Mouse (Mus musculus) MEL (cell line): ENCODE measurements around the gene Tlk1. TPM values are rescaled to one million over a fixed set of nuclear protein-coding genes. Genes with fewer than 3 reads are reported as not detected.

ENCODE experiments used
- DNase-seq: peaks from one replicate; pipeline ENCODE4 v3.0.0; 2011; ENCODE audit warnings: low read depth, low spot score
- H3K27ac ChIP-seq: 2 replicates; pipeline ENCODE4 v1.5.1; 2012; ENCODE audit warnings: low read depth, mild to moderate bottlenecking, control low read depth, low read length, moderate library complexity; ENCODE audit not compliant: control insufficient read depth
- H3K27me3 ChIP-seq, 2 experiments: fragments of 150-350 bp in 1 of 2; sonication (generic) in 1 of 2; 2 replicates each; pipeline ENCODE4 v1.6.1; 2012; ENCODE audit warnings: low read length in 2 of 2, mild to moderate bottlenecking in 2 of 2, improper control_type of control experiment in 1 of 2, moderate library complexity in 1 of 2; ENCODE audit not compliant: insufficient read depth in 2 of 2, control insufficient read depth in 1 of 2
- H3K36me3 ChIP-seq, 2 experiments: 2 replicates each; pipeline ENCODE4 v1.6.1; 2012 to 2014; ENCODE audit warnings: low read length in 2 of 2, improper control_type of control experiment in 1 of 2, inconsistent platforms in 1 of 2, mild to moderate bottlenecking in 1 of 2; ENCODE audit not compliant: insufficient read depth in 2 of 2, control insufficient read depth in 1 of 2
- H3K4me1 ChIP-seq, 2 experiments: fragments of 150-350 bp in 1 of 2; sonication (generic) in 1 of 2; 2 replicates each; pipeline ENCODE4 v1.6.1; 2012; ENCODE audit warnings: low read length in 2 of 2, improper control_type of control experiment in 1 of 2, mild to moderate bottlenecking in 1 of 2; ENCODE audit not compliant: insufficient read depth in 2 of 2, control insufficient read depth in 1 of 2
- H3K4me3 ChIP-seq, 2 experiments: fragments of 150-350 bp in 1 of 2; sonication (generic) in 1 of 2; 2 replicates each; pipeline ENCODE4 v1.5.1; 2012; ENCODE audit warnings: low read depth in 2 of 2, low read length in 2 of 2, mild to moderate bottlenecking in 2 of 2, moderate library complexity in 2 of 2, control low read depth in 1 of 2, improper control_type of control experiment in 1 of 2; ENCODE audit not compliant: control insufficient read depth in 1 of 2, insufficient read depth in 1 of 2
- H3K79me2 ChIP-seq: 2 replicates; pipeline ENCODE4 v1.6.1; 2012; ENCODE audit warnings: mild to moderate bottlenecking, low read length, moderate library complexity; ENCODE audit not compliant: control insufficient read depth, poor library complexity, insufficient read depth
- H3K9ac ChIP-seq: 2 replicates; pipeline ENCODE4 v1.6.1; 2012; ENCODE audit warnings: low read depth, mild to moderate bottlenecking, control low read depth, low read length, moderate library complexity; ENCODE audit not compliant: control insufficient read depth, poor library complexity, severe bottlenecking
- H3K9me3 ChIP-seq: fragments of 150-350 bp; sonication (generic); replicated peaks from 2 replicates; pipeline ENCODE4 v1.6.1; 2012; ENCODE audit warnings: mild to moderate bottlenecking, low read length, improper control_type of control experiment, moderate library complexity; ENCODE audit not compliant: insufficient read depth
- BHLHE40 ChIP-seq: IDR thresholded peaks from 2 replicates; pipeline ENCODE4 v1.6.1; 2012; ENCODE audit warnings: low read depth, mild to moderate bottlenecking, inconsistent platforms, low read length, improper control_type of control experiment, borderline replicate concordance
- CHD1 ChIP-seq: IDR thresholded peaks from 2 replicates; pipeline ENCODE4 v1.6.1; 2012; ENCODE audit warnings: low read depth, mild to moderate bottlenecking, inconsistent platforms, low read length, improper control_type of control experiment
- CTCF ChIP-seq, 3 experiments: IDR thresholded peaks in 2 of 3; conservative IDR thresholded peaks in 1 of 3; 2 replicates each; pipeline ENCODE4 v1.5.1; 2011 to 2012; ENCODE audit warnings: low read length in 3 of 3, low read depth in 2 of 3, mild to moderate bottlenecking in 2 of 3, improper control_type of control experiment in 1 of 3, inconsistent platforms in 1 of 3, mixed read lengths in 1 of 3, moderate library complexity in 1 of 3; ENCODE audit not compliant: control insufficient read depth in 1 of 3, insufficient read depth in 1 of 3, poor library complexity in 1 of 3, severe bottlenecking in 1 of 3
- ELF1 ChIP-seq: IDR thresholded peaks from 2 replicates; pipeline ENCODE4 v1.6.1; 2014; ENCODE audit warnings: low read depth, mild to moderate bottlenecking, inconsistent platforms, low read length, improper control_type of control experiment, moderate library complexity
- EP300 ChIP-seq, 2 experiments: IDR thresholded peaks; 2 replicates each; pipeline ENCODE4 v1.6.1; 2011; ENCODE audit warnings: improper control_type of control experiment in 2 of 2, low read length in 2 of 2, low read depth in 1 of 2, mild to moderate bottlenecking in 1 of 2
- ETS1 ChIP-seq: IDR thresholded peaks from 2 replicates; pipeline ENCODE4 v1.6.1; 2012; ENCODE audit warnings: low read depth, mild to moderate bottlenecking, inconsistent platforms, low read length, improper control_type of control experiment, moderate library complexity
- GABPA ChIP-seq: IDR thresholded peaks from 2 replicates; pipeline ENCODE4 v1.6.1; 2012; ENCODE audit warnings: low read depth, mild to moderate bottlenecking, inconsistent platforms, low read length, improper control_type of control experiment, moderate library complexity
- GATA1 ChIP-seq: IDR thresholded peaks from 2 replicates; pipeline ENCODE4 v1.6.1; 2011; ENCODE audit warnings: low read depth, low read length, improper control_type of control experiment
- HCFC1 ChIP-seq: IDR thresholded peaks from 2 replicates; pipeline ENCODE4 v1.6.1; 2012; ENCODE audit warnings: low read depth, mild to moderate bottlenecking, inconsistent platforms, low read length, improper control_type of control experiment, moderate library complexity
- MAX ChIP-seq: IDR thresholded peaks from 2 replicates; pipeline ENCODE4 v1.6.1; 2011; ENCODE audit warnings: low read length, improper control_type of control experiment
- MAZ ChIP-seq: IDR thresholded peaks from 2 replicates; pipeline ENCODE4 v1.6.1; 2012; ENCODE audit warnings: low read depth, mild to moderate bottlenecking, inconsistent platforms, low read length, improper control_type of control experiment
- MEF2A ChIP-seq: IDR thresholded peaks from 2 replicates; pipeline ENCODE4 v1.6.1; 2014; ENCODE audit warnings: low read depth, mild to moderate bottlenecking, inconsistent platforms, low read length, improper control_type of control experiment; ENCODE audit not compliant: poor library complexity, insufficient replicate concordance, severe bottlenecking; ENCODE audit errors: extremely low read depth
- MXI1 ChIP-seq: IDR thresholded peaks from 2 replicates; pipeline ENCODE4 v1.6.1; 2011; ENCODE audit warnings: mild to moderate bottlenecking, low read depth, low read length, improper control_type of control experiment
- MYB ChIP-seq: IDR thresholded peaks from 2 replicates; pipeline ENCODE4 v1.6.1; 2011; ENCODE audit warnings: mild to moderate bottlenecking, low read depth, low read length, improper control_type of control experiment
- MYC ChIP-seq: IDR thresholded peaks from 2 replicates; pipeline ENCODE4 v1.6.1; 2011; ENCODE audit warnings: low read depth, mild to moderate bottlenecking, low read length, improper control_type of control experiment, moderate library complexity
- NRF1 ChIP-seq: IDR thresholded peaks from 2 replicates; pipeline ENCODE4 v1.6.1; 2014; ENCODE audit warnings: low read depth, mild to moderate bottlenecking, inconsistent platforms, low read length, improper control_type of control experiment, moderate library complexity; ENCODE audit not compliant: poor library complexity, insufficient read depth, severe bottlenecking
- POLR2AphosphoS2 ChIP-seq: IDR thresholded peaks from 2 replicates; pipeline ENCODE4 v1.6.1; 2011; ENCODE audit warnings: low read length, improper control_type of control experiment
- RCOR1 ChIP-seq: IDR thresholded peaks from 2 replicates; pipeline ENCODE4 v1.6.1; 2012; ENCODE audit warnings: low read depth, mild to moderate bottlenecking, inconsistent platforms, low read length, improper control_type of control experiment
- SIN3A ChIP-seq: IDR thresholded peaks from 2 replicates; pipeline ENCODE4 v1.6.1; 2012; ENCODE audit warnings: low read length, improper control_type of control experiment, inconsistent platforms
- SMC3 ChIP-seq: IDR thresholded peaks from 2 replicates; pipeline ENCODE4 v1.6.1; 2011; ENCODE audit warnings: low read depth, low read length, improper control_type of control experiment
- UBTF ChIP-seq: IDR thresholded peaks from 2 replicates; pipeline ENCODE4 v1.6.1; 2012; ENCODE audit warnings: low read depth, mild to moderate bottlenecking, inconsistent platforms, low read length, improper control_type of control experiment, moderate library complexity, borderline replicate concordance; ENCODE audit not compliant: insufficient read depth
- USF1 ChIP-seq: IDR thresholded peaks from 2 replicates; pipeline ENCODE4 v1.6.1; 2014; ENCODE audit warnings: low read depth, mild to moderate bottlenecking, inconsistent platforms, low read length, improper control_type of control experiment, moderate library complexity
- USF2 ChIP-seq, 2 experiments: IDR thresholded peaks; 2 replicates each; pipeline ENCODE4 v1.6.1; 2011 to 2012; ENCODE audit warnings: improper control_type of control experiment in 2 of 2, low read length in 2 of 2, borderline replicate concordance in 1 of 2, inconsistent platforms in 1 of 2, low read depth in 1 of 2, mild to moderate bottlenecking in 1 of 2; ENCODE audit not compliant: insufficient read depth in 1 of 2
- ZC3H11A ChIP-seq: IDR thresholded peaks from 2 replicates; pipeline ENCODE4 v1.6.1; 2012; ENCODE audit warnings: low read depth, mild to moderate bottlenecking, inconsistent platforms, low read length, improper control_type of control experiment
- ZMIZ1 ChIP-seq: IDR thresholded peaks from 2 replicates; pipeline ENCODE4 v1.6.1; 2012; ENCODE audit warnings: low read depth, mild to moderate bottlenecking, inconsistent platforms, low read length, improper control_type of control experiment, moderate library complexity
- polyA plus RNA-seq, 2 experiments: library from polyadenylated mRNA; stranded (reverse) in 1 of 2; unstranded in 1 of 2; fragments of >175 nt in 1 of 2; fragments of >200 nt in 1 of 2; gene quantifications; 2 replicates each; pipeline versions ENCODE4 v1.2.1 to v1.2.4; 2012; ENCODE audit warnings: low replicate concordance in 2 of 2, low read depth in 1 of 2; ENCODE audit not compliant: insufficient read length in 2 of 2, insufficient read depth in 1 of 2, missing spikeins in 1 of 2
- total RNA-seq: library from RNA; depleted of rRNA; stranded (reverse); fragments of 300-350 nt; gene quantifications from 2 replicates; pipeline ENCODE4 v1.2.3, GENCODE M21; 2012

The Tlk1 gene
- total and polyA plus RNA-seq, 3 experiments = 20.5 to 57.0 (median 56.6) TPM

GRCm38 (mm10) chr2:70838536-70839216 lies 13.1 kb upstream of the Tlk1 start:
- H3K79me2 ChIP-seq = no peaks in the 10 kb centered on the region
- peaks cover 0 to 5% of the 10 kb centered on the region in 2 experiments; a peak in 2 of 4 replicates for H3K36me3 ChIP-seq
- TF ChIP-seq USF1 (peak; percentile 89), USF2 (IDR thresholded peaks at IDR 0.05; ENCODE audit: borderline replicate concordance in 1 of 2, insufficient read depth in 1 of 2, low read depth in 1 of 2, low read length in 2 of 2) (peak in 1 of 2 experiments; percentile 66; a peak in 2 of 4 replicates), SMC3 (no peak), MAX (peak; percentile 80), ETS1 (no peak), RCOR1 (peak; percentile 32; the same call in 1 of the 2 replicates), BHLHE40 (0 out of 2 replicates have a peak, but pooled peaks have one; percentile 25), ELF1 (peak; percentile 86), GATA1 (peak; percentile 22; the same call in 1 of the 2 replicates), MXI1 (peak; percentile 53), MAZ (no peak), SIN3A (peak; percentile 58; the same call in 1 of the 2 replicates)
- DNase-seq = peak; percentile 72
- no peaks in the 10 kb centered on the region for H3K27me3 ChIP-seq
- H3K27ac ChIP-seq = no peak overlapping the region
- H3K9me3 ChIP-seq = no peaks in the 10 kb centered on the region
- H3K4me3 ChIP-seq = peak overlapping the region; percentile 35 to 61
- H3K4me1 ChIP-seq = peaks cover 0 to 10% of the 10 kb centered on the region in 2 experiments; a peak in 2 of 4 replicates
- peak overlapping the region; percentile 3 for H3K9ac ChIP-seq

- no peaks in the 10 kb centered on the region for H3K79me2 ChIP-seq
- H3K36me3 ChIP-seq = peaks cover 0 to 5% of the 10 kb centered on the region in 2 experiments; a peak in 2 of 4 replicates
- no peak overlapping the region for H3K4me3 ChIP-seq
- H3K9me3 ChIP-seq = no peaks in the 10 kb centered on the region
- TF ChIP-seq RCOR1 (no peak), GABPA (no peak), NRF1 (no peak), UBTF (no peak), ETS1 (no peak), ZMIZ1 (no peak), POLR2AphosphoS2 (no peak), MYC (no peak), MEF2A (no peak), HCFC1 (no peak), ZC3H11A (no peak), MYB (no peak), EP300 (IDR thresholded peaks at IDR 0.05; ENCODE audit: low read depth in 1 of 2, low read length in 2 of 2) (no peak), CHD1 (no peak), CTCF (IDR thresholded peaks at IDR 0.05 in 2 of 3, conservative IDR thresholded peaks at IDR 0.05 in 1 of 3; ENCODE audit: control insufficient read depth in 1 of 3, insufficient read depth in 1 of 3, low read depth in 2 of 3, low read length in 3 of 3, poor library complexity in 1 of 3, severe bottlenecking in 1 of 3) (no peak)
- H3K4me1 ChIP-seq = peaks cover 0 to 10% of the 10 kb centered on the region in 2 experiments; a peak in 2 of 4 replicates
- H3K27ac ChIP-seq = no peak overlapping the region
- no peak for DNase-seq
- no peaks in the 10 kb centered on the region for H3K27me3 ChIP-seq
- H3K9ac ChIP-seq = no peak overlapping the region
These were observed 10.8 kb upstream of the Tlk1 start for GRCm38 (mm10) chr2:70836306-70836651.
